Mouse (Mus musculus): ENCODE results near the gene Aass.

GRCm38 (mm10) chr6:23122934-23123333 is 9.9 kb downstream of the Aass start:
- TF ChIP-seq POLR2A (IDR thresholded peaks at IDR 0.05; ENCODE audit: low read depth, low read length) (no peak), CTCF (IDR thresholded peaks at IDR 0.05; ENCODE audit: borderline replicate concordance, insufficient read depth, low read length) (no peak)

Measured in embryonic fibroblast, embryonic 13.5 days (primary cell).